Mouse (Mus musculus): ENCODE results near the gene St13. TPM values are rescaled to one million over a fixed set of nuclear protein-coding genes. Genes with fewer than 3 reads are reported as not detected.

St13 gene
- total RNA-seq, 2 experiments from 2014 or later = 168 to 171 TPM

DNA sequence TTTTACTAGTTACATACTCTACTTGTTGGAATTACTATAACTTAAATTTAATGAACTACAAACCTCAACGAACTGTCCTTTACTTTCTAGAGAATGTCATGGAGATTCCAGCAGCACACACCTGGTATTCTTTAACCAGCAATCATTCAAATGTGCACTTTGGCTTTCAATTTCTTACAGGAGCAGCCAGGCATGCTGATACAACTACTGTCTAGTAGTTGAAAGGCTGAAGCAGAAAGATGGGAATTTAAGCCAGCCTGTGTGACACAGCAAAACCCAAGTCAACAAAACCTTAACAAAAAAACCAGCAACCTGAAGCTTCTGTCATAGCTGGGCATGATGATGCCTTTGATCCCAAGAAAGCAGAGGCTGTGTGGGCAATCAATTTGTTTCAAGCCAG lies 37.4 kb downstream of the St13 start:
- TF ChIP-seq CTCF (IDR thresholded peaks at IDR 0.05) = no peak
- no peak for DNase-seq (ENCODE audit: extremely low spot score in 1 of 2, low spot score in 2 of 2)
- intact Hi-C loops (cut with DNase I) = no loop called here
- Histone ChIP-seq H3K27ac (no peak overlapping the region), H3K4me3 (no peak overlapping the region)

GRCm38 (mm10) chr15:81361417-81362015 lies 38.4 kb downstream of the St13 start:
- no peak overlapping the region; the same call in 1 of the 2 replicates for H3K27ac ChIP-seq
- no peak overlapping the region for H3K4me3 ChIP-seq
- DNase-seq (ENCODE audit: extremely low spot score in 1 of 2, low spot score in 2 of 2) = no peak
- intact Hi-C loops (cut with DNase I) = no loop called here
- TF ChIP-seq CTCF (IDR thresholded peaks at IDR 0.05) = no peak

DNA sequence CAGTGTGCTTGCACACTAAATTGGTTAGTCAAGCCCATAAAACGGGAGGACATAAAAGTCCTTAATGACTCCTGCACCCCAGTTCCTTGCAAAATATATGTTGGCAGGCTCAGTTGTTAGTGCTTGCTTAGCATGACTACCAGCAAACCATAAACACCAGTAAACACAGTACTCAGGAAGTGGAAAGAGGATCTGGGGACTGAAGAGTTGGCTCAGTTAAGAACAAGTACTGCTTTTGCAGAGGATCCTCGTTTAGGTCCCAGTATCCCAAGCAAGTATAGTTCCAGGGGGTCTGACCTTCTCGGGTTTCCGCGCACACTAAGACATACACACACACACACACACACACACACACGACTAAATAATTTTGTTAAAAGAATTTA lies 38.9 kb downstream of the St13 start:
- no peak for DNase-seq (ENCODE audit: extremely low spot score in 1 of 2, low spot score in 2 of 2)
- intact Hi-C loops (cut with DNase I) = no loop called here
- Histone ChIP-seq H3K27ac (peak overlapping the region; percentile 22), H3K4me3 (peak overlapping the region; percentile 61)
- no peak for TF ChIP-seq CTCF (IDR thresholded peaks at IDR 0.05)

DNA sequence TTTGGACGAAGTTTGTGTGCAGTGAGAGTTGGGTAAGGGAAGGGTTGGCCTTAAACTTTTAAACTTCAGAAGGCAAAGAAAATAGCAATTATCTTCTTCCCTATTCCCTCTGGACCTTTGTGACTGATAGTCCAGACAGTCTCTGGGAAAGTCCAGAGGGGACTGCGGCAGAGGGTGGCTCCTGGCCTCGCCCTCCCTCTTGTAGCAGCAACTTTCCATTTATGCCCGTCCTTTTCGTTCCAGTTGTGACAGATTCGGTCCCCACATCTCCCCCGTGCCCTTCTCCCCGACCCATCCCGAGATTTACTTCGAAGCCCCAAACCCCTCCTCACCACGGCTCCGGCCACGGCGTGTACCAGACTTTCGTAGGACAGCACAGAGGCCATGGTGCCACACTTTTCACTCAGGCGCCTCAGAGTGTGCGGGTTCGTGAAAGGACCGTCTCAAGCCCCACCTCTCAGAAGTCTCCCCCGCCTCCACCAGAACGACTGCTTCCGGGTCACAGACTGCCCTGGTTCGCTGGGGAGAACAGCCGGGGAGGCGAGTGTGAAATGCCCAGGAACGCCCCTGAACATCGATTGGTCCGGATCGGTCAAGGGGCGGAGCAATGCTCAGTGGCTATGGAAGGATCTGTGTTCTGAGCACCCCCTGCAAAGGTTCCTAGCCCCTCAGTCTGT lies 39.4 kb downstream of the St13 start, which contains the start of gene Slc25a17:
TSS of gene Slc25a17 (minus strand) at position 468 of the 677 bp plus-strand sequence.
- Histone ChIP-seq H3K4me3 (peak within 1 kb of the TSS; percentile 61), H3K27ac (peak within 1 kb of the TSS; percentile 69)
- intact Hi-C loops (cut with DNase I) = no loop called here
- no peak for TF ChIP-seq CTCF (IDR thresholded peaks at IDR 0.05)
- DNase-seq (ENCODE audit: extremely low spot score in 1 of 2, low spot score in 2 of 2) = peak; percentile 90 to 91

- intact Hi-C loops (cut with DNase I) = no loop called here
- DNase-seq (ENCODE audit: extremely low spot score in 1 of 2, low spot score in 2 of 2) = no peak
- no peak overlapping the region for H3K4me3 ChIP-seq
- no peak overlapping the region for H3K27ac ChIP-seq
- TF ChIP-seq CTCF (IDR thresholded peaks at IDR 0.05) = no peak
Measured at GRCm38 (mm10) chr15:81359421-81359820, 40.5 kb downstream of the St13 start.

DNA sequence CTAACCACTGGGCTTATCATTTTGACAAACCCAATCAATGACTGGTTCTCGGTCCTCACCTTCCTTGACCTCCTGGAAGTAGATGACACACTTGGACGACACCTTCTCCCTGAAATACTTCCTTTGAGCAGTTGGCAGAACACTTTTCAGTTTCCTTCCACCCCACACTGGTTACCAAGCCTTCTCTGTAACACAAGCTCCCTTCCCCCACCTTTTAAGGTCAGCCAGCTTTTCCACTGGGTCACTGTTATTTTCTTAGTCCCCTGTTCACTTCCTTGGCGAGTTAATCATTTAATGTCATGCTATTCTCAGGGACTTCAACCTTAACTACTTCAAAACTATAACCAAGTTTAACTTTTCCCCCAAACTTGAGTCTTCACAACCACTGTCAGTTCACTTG lies 40.9 kb downstream of the St13 start:
- Histone ChIP-seq H3K27ac (no peak overlapping the region), H3K4me3 (no peak overlapping the region)
- TF ChIP-seq CTCF (IDR thresholded peaks at IDR 0.05) = no peak
- intact Hi-C loops (cut with DNase I) = no loop called here
- DNase-seq (ENCODE audit: extremely low spot score in 1 of 2, low spot score in 2 of 2) = no peak

- no peak for DNase-seq (ENCODE audit: extremely low spot score in 1 of 2, low spot score in 2 of 2)
- TF ChIP-seq CTCF (IDR thresholded peaks at IDR 0.05) = no peak
- Histone ChIP-seq H3K27ac (no peak overlapping the region), H3K4me3 (no peak overlapping the region)
- intact Hi-C loops (cut with DNase I) = no loop called here
Measured at GRCm38 (mm10) chr15:81356946-81357345, 42.9 kb downstream of the St13 start.

DNA sequence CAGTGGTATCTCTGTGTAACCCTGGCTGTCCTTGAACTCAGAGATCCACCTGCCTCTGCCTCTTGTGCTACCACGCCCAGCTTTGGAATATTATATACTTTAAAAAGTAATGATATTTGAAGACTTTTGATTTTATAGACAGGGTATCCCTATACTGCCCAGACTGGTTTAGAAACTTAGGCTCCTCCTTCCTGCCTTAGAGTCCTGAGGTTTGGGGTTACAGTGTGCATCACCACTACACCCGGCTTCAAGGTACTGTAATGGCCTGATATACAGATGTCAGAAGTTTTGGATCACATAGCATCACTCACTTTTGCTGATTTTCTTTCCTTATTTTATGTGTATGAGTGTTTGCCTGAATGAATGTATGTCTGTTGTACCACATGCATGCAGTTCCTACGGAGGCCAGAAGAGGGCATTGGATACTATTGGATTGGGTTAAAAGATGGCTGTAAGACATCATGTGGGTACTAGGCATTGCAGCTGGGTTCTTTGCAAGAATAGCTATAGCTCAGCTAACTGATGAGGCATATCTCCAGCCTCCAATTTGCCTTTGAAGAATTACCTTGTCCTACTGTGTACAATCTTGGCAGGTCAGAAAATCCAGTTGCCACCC lies 44.6 kb downstream of the St13 start:
- H3K4me3 ChIP-seq = no peak overlapping the region
- DNase-seq (ENCODE audit: extremely low spot score in 1 of 2, low spot score in 2 of 2) = no peak
- intact Hi-C loops (cut with DNase I) = no loop called here
- TF ChIP-seq CTCF (IDR thresholded peaks at IDR 0.05) = peak; percentile 55
- no peak overlapping the region for H3K27ac ChIP-seq

DNA sequence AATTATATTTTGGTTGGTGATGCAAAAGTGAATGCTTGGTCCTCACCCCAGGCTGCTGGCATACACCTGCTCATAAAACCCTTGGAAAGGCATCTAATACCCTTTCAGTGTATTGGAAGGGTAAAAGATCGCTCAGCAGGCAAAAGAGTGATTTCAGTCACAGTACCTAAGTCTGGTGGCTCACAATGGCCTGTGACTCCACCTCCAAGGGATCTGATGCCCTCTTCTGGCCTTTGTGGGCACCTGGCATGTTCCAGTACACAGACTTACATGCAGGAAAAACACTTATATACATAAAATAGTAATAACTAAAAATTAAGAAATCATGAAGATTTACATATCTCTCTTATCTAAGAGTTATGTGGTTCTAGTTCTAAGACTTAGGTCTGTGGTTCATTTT lies 47.2 kb downstream of the St13 start:
- Histone ChIP-seq H3K4me3 (no peak overlapping the region), H3K27ac (no peak overlapping the region)
- peak; percentile 28 for TF ChIP-seq CTCF (IDR thresholded peaks at IDR 0.05)
- DNase-seq (ENCODE audit: extremely low spot score in 1 of 2, low spot score in 2 of 2) = no peak
- intact Hi-C loops (cut with DNase I) = loop anchor here (5.0 kb wide), 1 partner anchor 115 kb away; the partner anchor contains the start of gene Mchr1

DNA sequence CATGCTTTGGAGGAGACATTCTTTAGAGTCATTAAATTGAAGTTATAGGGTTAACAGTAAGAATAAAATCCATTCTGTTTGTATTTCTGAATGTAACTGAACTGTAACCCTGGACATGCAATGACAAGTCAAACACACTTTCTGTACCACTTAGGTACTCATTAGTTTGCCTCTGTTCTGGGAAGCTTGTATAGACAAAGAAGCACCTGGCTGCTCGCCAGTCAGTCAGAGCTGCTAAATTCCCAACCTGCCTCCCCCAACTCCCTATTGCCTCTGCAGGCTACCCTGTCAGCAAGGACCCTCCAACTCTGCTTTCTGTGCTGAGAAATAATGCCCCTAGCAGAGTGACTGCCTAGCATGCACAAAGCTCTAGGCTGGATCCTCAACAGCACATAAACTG lies 49.5 kb downstream of the St13 start:
- Histone ChIP-seq H3K27ac (no peak overlapping the region), H3K4me3 (no peak overlapping the region)
- TF ChIP-seq CTCF (IDR thresholded peaks at IDR 0.05) = no peak
- intact Hi-C loops (cut with DNase I) = loop anchor here (5.0 kb wide), 1 partner anchor 113 kb away; the partner anchor contains the start of gene Mchr1
- DNase-seq (ENCODE audit: extremely low spot score in 1 of 2, low spot score in 2 of 2) = no peak

GRCm38 (mm10) chr15:81348366-81348765 lies 51.5 kb downstream of the St13 start:
- intact Hi-C loops (cut with DNase I) = loop anchor here (10.0 kb wide), 1 partner anchor 244 kb away; no protein-coding TSS in a partner anchor
- DNase-seq (ENCODE audit: extremely low spot score in 1 of 2, low spot score in 2 of 2) = no peak
- no peak overlapping the region for H3K4me3 ChIP-seq
- TF ChIP-seq CTCF (IDR thresholded peaks at IDR 0.05) = no peak
- peak overlapping the region; percentile 50 for H3K27ac ChIP-seq

DNA sequence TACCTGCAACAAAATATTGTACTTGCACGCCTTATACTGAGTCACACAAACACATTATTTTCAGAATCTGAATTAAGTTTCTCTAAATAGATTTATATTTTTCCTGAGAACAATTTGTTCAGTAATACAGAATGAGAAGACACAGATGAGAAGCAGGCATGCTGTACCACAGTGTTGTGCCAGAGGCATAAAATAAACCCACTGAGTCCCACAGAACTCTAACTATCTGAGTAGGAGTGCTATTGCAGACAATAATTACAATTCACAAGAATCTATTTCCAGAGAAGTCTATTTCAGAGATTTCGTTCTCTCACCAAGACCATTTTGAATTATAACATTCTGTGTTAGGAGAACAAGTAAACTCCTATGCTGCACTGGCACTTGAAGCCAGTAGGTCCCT lies 52.4 kb downstream of the St13 start:
- Histone ChIP-seq H3K4me3 (no peak overlapping the region), H3K27ac (peak overlapping the region; percentile 71)
- intact Hi-C loops (cut with DNase I) = loop anchor here (10.0 kb wide), 1 partner anchor 243 kb away; no protein-coding TSS in a partner anchor
- no peak for TF ChIP-seq CTCF (IDR thresholded peaks at IDR 0.05)
- no peak for DNase-seq (ENCODE audit: extremely low spot score in 1 of 2, low spot score in 2 of 2)
